Mouse (Mus musculus) erythroid progenitor cell, adult 5-6 weeks (primary cell): ENCODE measurements around the gene Hoxb13. TPM values are rescaled to one million over a fixed set of nuclear protein-coding genes. Genes with fewer than 3 reads are reported as not detected.

ENCODE experiments used
- total RNA-seq, 2 experiments: library from RNA; stranded (forward) in 1 of 2; stranded (reverse) in 1 of 2; fragments of 150-400 nt in 1 of 2; fragments of 186-747, 209-891 nt in 1 of 2; gene quantifications; 2 replicates each; pipeline versions ENCODE4 v1.2.3 to v1.2.4; 2015 to 2017; ENCODE audit warnings: low replicate concordance in 2 of 2

Gene Hoxb13
- total RNA-seq, 2 experiments from 2014 or later, result not detected

Other genes starting within 250 kb of the Hoxb13 start
- gene Igf2bp1, start 188.4 kb upstream of the Hoxb13 start, total RNA-seq (2015; ENCODE audit: low replicate concordance), result not detected in 2 replicates
- gene Igf2bp1, start 188.4 kb upstream of the Hoxb13 start, total RNA-seq (2017; ENCODE audit: low replicate concordance), result not detected in 2 replicates
- not detected in 2 replicates for gene Gip, start 169.8 kb upstream of the Hoxb13 start, total RNA-seq (2015; ENCODE audit: low replicate concordance)
- gene Gip, start 169.8 kb upstream of the Hoxb13 start, total RNA-seq (2017; ENCODE audit: low replicate concordance), result not detected in 2 replicates
- 22.0 and 55.8 TPM in 2 replicates for gene Snf8, start 159.4 kb upstream of the Hoxb13 start, total RNA-seq (2015; ENCODE audit: low replicate concordance)
- gene Snf8, start 159.4 kb upstream of the Hoxb13 start, total RNA-seq (2017; ENCODE audit: low replicate concordance), result 5.6 and 25.9 TPM in 2 replicates
- gene Ube2z, start 128.9 kb upstream of the Hoxb13 start, total RNA-seq (2015; ENCODE audit: low replicate concordance), result 18.7 and 19.7 TPM in 2 replicates
- 9.7 and 26.2 TPM in 2 replicates for gene Ube2z, start 128.9 kb upstream of the Hoxb13 start, total RNA-seq (2017; ENCODE audit: low replicate concordance)
- gene Atp5g1, start 118.6 kb upstream of the Hoxb13 start, total RNA-seq (2015; ENCODE audit: low replicate concordance), result 98.9 and 122 TPM in 2 replicates
- 9.5 and 20.2 TPM in 2 replicates for gene Atp5g1, start 118.6 kb upstream of the Hoxb13 start, total RNA-seq (2017; ENCODE audit: low replicate concordance)
- not detected in 2 replicates for gene Calcoco2, start 82.4 kb upstream of the Hoxb13 start, total RNA-seq (2015; ENCODE audit: low replicate concordance)
- not detected in 2 replicates for gene Calcoco2, start 82.4 kb upstream of the Hoxb13 start, total RNA-seq (2017; ENCODE audit: low replicate concordance)
- not detected in 2 replicates for gene Ttll6, start 60.5 kb upstream of the Hoxb13 start, total RNA-seq (2015; ENCODE audit: low replicate concordance)
- gene Ttll6, start 60.5 kb upstream of the Hoxb13 start, total RNA-seq (2017; ENCODE audit: low replicate concordance), result not detected in 2 replicates
- gene Hoxb9, start 77.1 kb downstream of the Hoxb13 start, total RNA-seq (2015; ENCODE audit: low replicate concordance), result not detected in 2 replicates
- gene Hoxb9, start 77.1 kb downstream of the Hoxb13 start, total RNA-seq (2017; ENCODE audit: low replicate concordance), result not detected in 2 replicates
- gene Hoxb8, start 87.6 kb downstream of the Hoxb13 start, total RNA-seq (2015; ENCODE audit: low replicate concordance), result not detected in 2 replicates
- not detected in 2 replicates for gene Hoxb8, start 87.6 kb downstream of the Hoxb13 start, total RNA-seq (2017; ENCODE audit: low replicate concordance)
- gene Hoxb7, start 92.3 kb downstream of the Hoxb13 start, total RNA-seq (2015; ENCODE audit: low replicate concordance), result not detected in 2 replicates
- not detected in 2 replicates for gene Hoxb7, start 92.3 kb downstream of the Hoxb13 start, total RNA-seq (2017; ENCODE audit: low replicate concordance)
- not detected in 2 replicates for gene Hoxb6, start 98.2 kb downstream of the Hoxb13 start, total RNA-seq (2015; ENCODE audit: low replicate concordance)
- not detected in 2 replicates for gene Hoxb6, start 98.2 kb downstream of the Hoxb13 start, total RNA-seq (2017; ENCODE audit: low replicate concordance)
- not detected in 2 replicates for gene Hoxb5, start 109.0 kb downstream of the Hoxb13 start, total RNA-seq (2015; ENCODE audit: low replicate concordance)
- not detected in 2 replicates for gene Hoxb5, start 109.0 kb downstream of the Hoxb13 start, total RNA-seq (2017; ENCODE audit: low replicate concordance)
- 1.3 TPM in 1 of 2 replicates, not detected in the other for gene Hoxb4, start 124.0 kb downstream of the Hoxb13 start, total RNA-seq (2015; ENCODE audit: low replicate concordance)
- not detected in 2 replicates for gene Hoxb4, start 124.0 kb downstream of the Hoxb13 start, total RNA-seq (2017; ENCODE audit: low replicate concordance)
- not detected in 2 replicates for gene Hoxb3, start 129.0 kb downstream of the Hoxb13 start, total RNA-seq (2015; ENCODE audit: low replicate concordance)
- gene Hoxb3, start 129.0 kb downstream of the Hoxb13 start, total RNA-seq (2017; ENCODE audit: low replicate concordance), result not detected in 2 replicates
- not detected in 2 replicates for gene Hoxb2, start 156.2 kb downstream of the Hoxb13 start, total RNA-seq (2015; ENCODE audit: low replicate concordance)
- gene Hoxb2, start 156.2 kb downstream of the Hoxb13 start, total RNA-seq (2017; ENCODE audit: low replicate concordance), result 1.0 TPM in 1 of 2 replicates, not detected in the other
- not detected in 2 replicates for gene Hoxb1, start 171.4 kb downstream of the Hoxb13 start, total RNA-seq (2015; ENCODE audit: low replicate concordance)
- gene Hoxb1, start 171.4 kb downstream of the Hoxb13 start, total RNA-seq (2017; ENCODE audit: low replicate concordance), result not detected in 2 replicates